Mouse (Mus musculus) myocyte (in vitro differentiated cells): ENCODE results near the gene Slc25a13. TPM values are rescaled to one million over a fixed set of nuclear protein-coding genes. Genes with fewer than 3 reads are reported as not detected.
"Not testable (repeated sequence)": the region's sequence is repeated elsewhere in the genome, so short reads cannot be mapped to it uniquely, and the experiment has no call there.

Experiments
- H3K27me3 ChIP-seq: one replicate; pipeline ENCODE4 v1.6.1; 2011; ENCODE audit not compliant: control insufficient read depth, insufficient read depth, insufficient read length
- H3K36me3 ChIP-seq: one replicate; pipeline ENCODE4 v1.6.1; 2011; ENCODE audit not compliant: control insufficient read depth, insufficient read depth
- H3K4me2 ChIP-seq: one replicate; pipeline ENCODE4 v1.6.1; 2011; ENCODE audit warnings: low read depth, control low read depth
- H3K4me3 ChIP-seq: one replicate; pipeline ENCODE4 v1.5.1; 2011; ENCODE audit warnings: mild to moderate bottlenecking, control low read depth, moderate library complexity
- H3K79me2 ChIP-seq: one replicate; pipeline ENCODE4 v1.6.1; 2011; ENCODE audit not compliant: control insufficient read depth, insufficient read depth
- H3ac ChIP-seq: one replicate; pipeline ENCODE4 v1.6.1; 2011; ENCODE audit not compliant: control insufficient read depth, insufficient read length
- CEBPB ChIP-seq: IDR thresholded peaks from 2 replicates; pipeline ENCODE4 v1.6.1; 2011; ENCODE audit warnings: mild to moderate bottlenecking, moderate library complexity; ENCODE audit not compliant: poor library complexity, insufficient read depth, severe bottlenecking
- E2F4 ChIP-seq: IDR thresholded peaks from one replicate; pipeline ENCODE4 v1.6.1; 2011; ENCODE audit warnings: mild to moderate bottlenecking, control low read depth, moderate library complexity; ENCODE audit not compliant: insufficient read depth
- MAX ChIP-seq: IDR thresholded peaks from one replicate; pipeline ENCODE4 v1.6.1; 2011; ENCODE audit warnings: low read depth, mild to moderate bottlenecking, control low read depth
- MYOD1 ChIP-seq, 3 experiments: IDR thresholded peaks; one replicate each; pipeline ENCODE4 v1.6.1; 2011; ENCODE audit warnings: control low read depth in 2 of 3, low read depth in 2 of 3, mild to moderate bottlenecking in 2 of 3, moderate library complexity in 1 of 3; ENCODE audit not compliant: insufficient read length in 2 of 3, control insufficient read depth in 1 of 3
- MYOG ChIP-seq, 3 experiments: IDR thresholded peaks; one replicate each; pipeline ENCODE4 v1.6.1; 2011; ENCODE audit warnings: control low read depth in 2 of 3, low read depth in 2 of 3, mild to moderate bottlenecking in 2 of 3; ENCODE audit not compliant: insufficient read length in 2 of 3, control insufficient read depth in 1 of 3, insufficient read depth in 1 of 3
- POLR2A ChIP-seq: IDR thresholded peaks from one replicate; pipeline ENCODE4 v1.6.1; 2011; ENCODE audit warnings: low read depth, mild to moderate bottlenecking, control low read depth, moderate library complexity; ENCODE audit not compliant: insufficient read length
- POLR2AphosphoS2 ChIP-seq: IDR thresholded peaks from one replicate; pipeline ENCODE4 v1.6.1; 2011; ENCODE audit warnings: low read depth, control low read depth; ENCODE audit not compliant: insufficient read length
- REST ChIP-seq: IDR thresholded peaks from one replicate; pipeline ENCODE4 v1.6.1; 2011; ENCODE audit warnings: mild to moderate bottlenecking, control low read depth, moderate library complexity; ENCODE audit not compliant: insufficient read depth, insufficient read length
- SRF ChIP-seq: IDR thresholded peaks from one replicate; pipeline ENCODE4 v1.6.1; 2011; ENCODE audit warnings: low read depth; ENCODE audit not compliant: control insufficient read depth, insufficient read length
- TCF12 ChIP-seq: IDR thresholded peaks from one replicate; pipeline ENCODE4 v1.6.1; 2011; ENCODE audit warnings: mild to moderate bottlenecking, control low read depth; ENCODE audit not compliant: poor library complexity, insufficient read depth, severe bottlenecking
- TCF3 ChIP-seq: IDR thresholded peaks from one replicate; pipeline ENCODE4 v1.6.1; 2011; ENCODE audit warnings: low read depth, control low read depth; ENCODE audit not compliant: insufficient read length
- USF1 ChIP-seq: IDR thresholded peaks from one replicate; pipeline ENCODE4 v1.6.1; 2011; ENCODE audit warnings: low read depth, mild to moderate bottlenecking, control low read depth, moderate library complexity
- polyA plus RNA-seq: library from polyadenylated mRNA; unstranded; fragments of >200 nt; fragmentation: generic; extraction: Trizol; gene quantifications from one replicate; pipeline ENCODE4 v1.2.1, GENCODE M21; 2012; ENCODE audit warnings: missing spikeins

Slc25a13 gene
- polyA plus RNA-seq, 1 experiment = 0.42 TPM

- Histone ChIP-seq H3ac (no peak overlapping the region), H3K4me2 (no peak overlapping the region), H3K79me2 (no peaks in the 10 kb centered on the region), H3K4me3 (no peak overlapping the region), H3K36me3 (no peaks in the 10 kb centered on the region), H3K27me3 (no peaks in the 10 kb centered on the region)
- TF ChIP-seq REST = no peak
- no peak for TF ChIP-seq POLR2A
- TF ChIP-seq CEBPB = no peak
- no peak for TF ChIP-seq E2F4
- TF ChIP-seq TCF12 = no peak
- no peak for TF ChIP-seq MYOD1 (IDR thresholded peaks at IDR 0.05; ENCODE audit: control insufficient read depth in 1 of 3, insufficient read length in 2 of 3, low read depth in 2 of 3)
- no peak for TF ChIP-seq POLR2AphosphoS2
- TF ChIP-seq MAX = no peak
These were observed 17.7 kb downstream of the Slc25a13 start for GRCm38 (mm10) chr6:6199138-6199870.

DNA sequence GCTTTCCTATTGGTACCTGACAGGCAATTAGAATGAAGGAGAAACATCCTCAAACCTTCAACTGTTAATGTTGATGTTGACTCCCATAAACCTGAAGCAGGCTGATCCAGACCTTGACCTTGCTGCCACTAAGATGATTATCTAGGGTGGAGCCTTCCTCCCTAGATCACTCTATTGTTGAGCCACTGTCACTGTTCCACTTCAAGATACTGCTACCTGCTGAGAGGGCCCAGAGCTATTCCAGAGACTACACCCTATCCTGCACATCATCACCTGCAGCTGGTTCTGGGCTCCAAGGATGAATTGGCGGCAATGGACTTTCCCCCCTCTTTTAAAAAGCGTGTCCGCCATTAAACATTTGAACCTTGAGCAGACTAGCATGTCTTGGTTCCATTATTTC is 18.9 kb downstream of the Slc25a13 start:
- not testable (repeated sequence) for H3K4me2 ChIP-seq, H3K36me3 ChIP-seq, H3K4me3 ChIP-seq, H3K27me3 ChIP-seq, H3ac ChIP-seq, H3K79me2 ChIP-seq

- Histone ChIP-seq H3K79me2 (no peaks in the 10 kb centered on the region), H3K27me3 (no peaks in the 10 kb centered on the region), H3K4me3 (no peak overlapping the region), H3K36me3 (no peaks in the 10 kb centered on the region), H3K4me2 (no peak overlapping the region), H3ac (no peak overlapping the region)
- TF ChIP-seq MAX = no peak
These were observed 19.6 kb downstream of the Slc25a13 start for GRCm38 (mm10) chr6:6197339-6197738.

DNA sequence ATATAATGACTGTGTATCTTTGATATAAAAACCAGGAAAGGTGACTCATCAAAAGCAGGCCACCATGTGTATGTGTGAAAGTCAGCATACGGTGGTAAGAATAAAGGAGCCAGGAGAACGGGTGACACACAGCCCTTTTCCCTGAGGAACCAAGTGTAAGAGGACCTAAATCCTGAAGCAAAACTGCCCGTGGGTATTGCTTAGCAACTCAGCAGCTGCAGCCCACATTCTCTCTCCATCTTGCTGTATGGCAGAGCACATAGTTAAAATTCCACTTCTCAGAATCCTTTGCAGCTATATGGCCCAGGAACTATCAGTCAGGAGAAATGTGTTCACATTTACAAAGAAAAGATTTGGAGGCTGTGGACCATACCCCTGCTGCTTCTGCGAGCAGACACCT is 20.4 kb downstream of the Slc25a13 start:
- Histone ChIP-seq H3ac (no peak overlapping the region), H3K4me2 (no peak overlapping the region), H3K36me3 (no peaks in the 10 kb centered on the region), H3K79me2 (no peaks in the 10 kb centered on the region), H3K4me3 (no peak overlapping the region), H3K27me3 (no peaks in the 10 kb centered on the region)
- TF ChIP-seq SRF = no peak
- no peak for TF ChIP-seq MYOD1 (IDR thresholded peaks at IDR 0.05; ENCODE audit: control insufficient read depth in 1 of 3, insufficient read length in 2 of 3, low read depth in 2 of 3)
- TF ChIP-seq USF1 = no peak
- no peak for TF ChIP-seq E2F4
- TF ChIP-seq MAX = no peak
- no peak for TF ChIP-seq POLR2A
- no peak for TF ChIP-seq CEBPB
- no peak for TF ChIP-seq POLR2AphosphoS2
- TF ChIP-seq MYOG (IDR thresholded peaks at IDR 0.05; ENCODE audit: control insufficient read depth in 1 of 3, insufficient read depth in 1 of 3, insufficient read length in 2 of 3, low read depth in 2 of 3) = no peak
- no peak for TF ChIP-seq REST
- no peak for TF ChIP-seq TCF12
- TF ChIP-seq TCF3 = no peak

DNA sequence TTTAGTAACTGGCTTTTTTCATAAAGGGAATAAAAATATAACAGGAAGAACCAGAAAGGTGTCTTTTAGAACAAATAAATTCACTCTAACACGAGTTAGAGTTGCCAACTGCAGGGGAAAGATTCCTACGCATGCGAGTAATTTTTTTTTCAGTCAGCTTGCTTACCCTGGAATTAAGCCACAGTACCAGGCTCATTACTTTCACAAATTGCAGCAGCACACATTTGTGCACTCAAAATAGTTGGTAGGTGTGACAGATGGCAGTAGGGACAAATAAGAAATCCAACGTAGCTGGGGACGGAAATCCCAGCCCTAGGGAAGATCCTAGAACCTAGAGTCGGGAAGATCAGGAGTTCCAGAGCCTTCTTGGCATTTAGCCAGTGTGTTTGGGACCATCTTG is 22.1 kb downstream of the Slc25a13 start:
- TF ChIP-seq CEBPB = no peak
- no peak for TF ChIP-seq TCF3
- TF ChIP-seq MYOD1 (IDR thresholded peaks at IDR 0.05; ENCODE audit: control insufficient read depth in 1 of 3, insufficient read length in 2 of 3, low read depth in 2 of 3) = no peak
- TF ChIP-seq SRF = no peak
- no peak for TF ChIP-seq TCF12
- no peak for TF ChIP-seq MYOG (IDR thresholded peaks at IDR 0.05; ENCODE audit: control insufficient read depth in 1 of 3, insufficient read depth in 1 of 3, insufficient read length in 2 of 3, low read depth in 2 of 3)
- Histone ChIP-seq H3K79me2 (no peaks in the 10 kb centered on the region), H3K36me3 (no peaks in the 10 kb centered on the region), H3K27me3 (no peaks in the 10 kb centered on the region), H3ac (no peak overlapping the region), H3K4me3 (no peak overlapping the region), H3K4me2 (no peak overlapping the region)

DNA sequence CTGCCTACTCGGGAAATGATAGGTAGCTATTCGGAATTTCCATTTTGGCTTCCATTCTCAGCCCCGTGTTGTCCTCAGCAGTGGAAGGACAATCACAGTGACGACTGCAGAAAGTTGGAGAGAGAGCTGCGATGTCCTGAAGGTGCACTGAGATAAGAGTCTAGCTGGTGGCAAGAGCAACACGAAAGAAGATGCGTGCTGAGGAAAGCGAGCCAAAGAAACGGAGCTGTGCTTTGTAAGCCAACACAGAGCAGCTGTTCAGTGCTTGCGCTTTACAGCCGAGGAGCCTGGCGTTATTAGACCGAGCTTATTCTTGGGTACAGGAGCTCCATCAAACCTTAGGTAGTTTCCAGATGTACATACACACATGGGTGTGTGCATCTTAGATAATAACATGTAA is 23.1 kb downstream of the Slc25a13 start:
- Histone ChIP-seq H3K79me2 (no peaks in the 10 kb centered on the region), H3K4me2 (no peak overlapping the region), H3K36me3 (no peaks in the 10 kb centered on the region), H3K4me3 (no peak overlapping the region), H3K27me3 (no peaks in the 10 kb centered on the region), H3ac (no peak overlapping the region)
- no peak for TF ChIP-seq MYOD1 (IDR thresholded peaks at IDR 0.05; ENCODE audit: control insufficient read depth in 1 of 3, insufficient read length in 2 of 3, low read depth in 2 of 3)
- TF ChIP-seq POLR2AphosphoS2 = no peak
- TF ChIP-seq E2F4 = no peak
- no peak for TF ChIP-seq CEBPB
- TF ChIP-seq SRF = no peak
- no peak for TF ChIP-seq POLR2A
- no peak for TF ChIP-seq REST
- no peak for TF ChIP-seq MYOG (IDR thresholded peaks at IDR 0.05; ENCODE audit: control insufficient read depth in 1 of 3, insufficient read depth in 1 of 3, insufficient read length in 2 of 3, low read depth in 2 of 3)
- no peak for TF ChIP-seq TCF12
- TF ChIP-seq TCF3 = no peak
- no peak for TF ChIP-seq USF1
- TF ChIP-seq MAX = no peak
